Mouse (Mus musculus) heart, adult 11 months (tissue): ENCODE results near the gene Pdp2.
"Not testable (repeated sequence)": the region's sequence is repeated elsewhere in the genome, so short reads cannot be mapped to it uniquely, and the experiment has no call there.

Experiments used
- DNase-seq: peaks from one replicate; pipeline ENCODE4 v3.0.0; 2022

Gene Pdp2

GRCm38 (mm10) chr8:104635004-104635710, 43.9 kb downstream of the Pdp2 start:
- peak; percentile 87 for DNase-seq

- no peak for DNase-seq
Measured at GRCm38 (mm10) chr8:104638010-104638409, 46.8 kb downstream of the Pdp2 start.

- DNase-seq = peak; percentile 80
Measured at GRCm38 (mm10) chr8:104640241-104640640, 49.0 kb downstream of the Pdp2 start.

- peak; percentile 85 for DNase-seq
Measured at GRCm38 (mm10) chr8:104640831-104641370, 49.6 kb downstream of the Pdp2 start.

GRCm38 (mm10) chr8:104641426-104642323, 50.4 kb downstream of the Pdp2 start, which contains the start of gene Ciao2b:
Gene Ciao2b (minus strand): TSS chr8:104641965.
- DNase-seq = peak; percentile 99

- no peak for DNase-seq
Measured at GRCm38 (mm10) chr8:104642324-104642654, 51.0 kb downstream of the Pdp2 start.

- DNase-seq = not testable (repeated sequence)
Measured at GRCm38 (mm10) chr8:104644187-104644586, 52.9 kb downstream of the Pdp2 start.
